12 mouse cellular contexts compared by ENCODE assay signal in the genomic region with DNA sequence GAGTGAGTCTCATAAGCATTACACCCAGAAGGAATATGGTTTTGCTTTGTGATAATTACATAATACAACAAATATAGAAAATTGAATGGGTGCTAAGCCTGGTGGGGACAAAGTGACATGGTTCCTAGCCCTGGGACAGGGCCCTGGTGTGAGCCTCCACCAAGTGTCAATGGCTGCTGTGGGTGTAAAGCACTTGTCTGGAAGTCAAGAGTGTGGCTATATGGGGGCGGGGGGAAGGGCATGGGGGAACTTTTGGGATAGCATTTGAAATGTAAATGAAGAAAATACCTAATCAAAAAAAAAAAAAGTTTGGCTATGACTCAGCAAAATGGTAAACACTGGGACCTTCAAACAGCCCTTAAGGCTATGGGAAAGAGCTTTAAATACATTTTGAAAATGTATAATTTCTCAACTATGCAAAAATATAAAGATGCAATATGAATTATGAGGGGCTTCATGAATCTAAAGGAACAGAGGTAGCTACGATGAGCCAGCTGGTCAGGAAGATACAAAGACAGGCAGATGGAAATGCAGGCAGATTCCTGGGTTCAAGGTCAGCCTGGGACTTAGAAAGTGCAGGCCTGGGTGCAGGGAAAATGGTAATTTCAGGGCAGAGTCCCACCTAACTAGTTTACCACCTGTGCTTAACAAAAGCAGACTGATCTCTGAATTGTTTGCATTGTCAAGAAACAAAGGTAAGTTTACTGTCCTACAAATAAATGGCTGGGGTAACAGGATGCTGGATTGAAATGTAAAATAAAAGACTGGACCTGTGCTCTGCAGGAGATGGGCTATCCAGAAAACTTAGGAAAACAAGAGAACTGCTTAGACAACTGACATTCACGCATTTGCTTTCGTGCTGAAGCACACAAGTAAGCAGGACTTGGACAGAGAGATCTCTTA. TPM values are rescaled to one million over a fixed set of nuclear protein-coding genes. Genes with fewer than 3 reads are reported as not detected.
"Had no signal": no experiment of that assay in that cellular context is flagged by ENCODE, and none has a peak within 500 bp of the region (broad histone marks: within the 10 kb centered on the region; RNA-seq: fewer than 3 reads in every experiment).

No protein-coding gene starts in this region.

- H3K36me3 ChIP-seq: limb, embryonic 10.5 days; liver, embryonic 13.5 days; midbrain, embryonic 13.5 days; neural tube, embryonic 15.5 days; stomach, embryonic 15.5 days had no signal

- H3K9ac ChIP-seq: liver, embryonic 13.5 days; liver, postnatal 0 days; midbrain, embryonic 13.5 days; neural tube, embryonic 15.5 days; stomach, embryonic 15.5 days had no signal

- H3K9me3 ChIP-seq: limb, embryonic 10.5 days; liver, embryonic 13.5 days; midbrain, embryonic 13.5 days; neural tube, embryonic 15.5 days; stomach, embryonic 15.5 days had no signal

- H3K4me3 ChIP-seq: left cerebral cortex, adult 2 months; limb, embryonic 10.5 days; liver, embryonic 13.5 days; midbrain, embryonic 13.5 days; myocyte; neural tube, embryonic 15.5 days; stomach, embryonic 15.5 days had no signal

- DNase-seq: liver, embryonic 13.5 days; liver, postnatal 0 days; right cerebral cortex, postnatal 4 days; thymus, adult 2 months; thymus, postnatal 25 days had no signal

- ATAC-seq: liver, postnatal 0 days; midbrain, embryonic 13.5 days had no signal

- H3K27me3 ChIP-seq: liver, embryonic 13.5 days; midbrain, embryonic 13.5 days; neural tube, embryonic 15.5 days; stomach, embryonic 15.5 days had no signal

- H3K4me2 ChIP-seq: liver, embryonic 13.5 days; midbrain, embryonic 13.5 days; neural tube, embryonic 15.5 days; stomach, embryonic 15.5 days had no signal

- H3K27ac ChIP-seq: left cerebral cortex, adult 2 months; limb, embryonic 10.5 days; liver, embryonic 13.5 days; midbrain, embryonic 13.5 days; neural tube, embryonic 15.5 days; stomach, embryonic 15.5 days had no signal

RNA-seq across cellular contexts. Expression of gene Loxl1, which starts 33.9 kb away (rescaled TPM):
- total RNA-seq: megakaryocyte progenitor cell, adult 5-6 weeks had no signal
